Mouse (Mus musculus) cerebellum, adult (tissue): ENCODE data around the gene Clec2g.
"Not testable (repeated sequence)": the region's sequence is repeated elsewhere in the genome, so short reads cannot be mapped to it uniquely, and the experiment has no call there.

Experiments
- ATAC-seq: cut with Nextera tagmentation; 2 replicates; pipeline ENCODE4 v1.9.2; 2017; ENCODE audit warnings: mild to moderate bottlenecking, moderate library complexity, mixed read lengths; ENCODE audit not compliant: insufficient number of reproducible peaks, low FRiP score, low TSS enrichment

Clec2g gene

GRCm38 (mm10) chr6:128970508-128971393 is 36.6 kb downstream of the Clec2g start:
- not testable (repeated sequence) for ATAC-seq

- ATAC-seq = no peak
Observed at GRCm38 (mm10) chr6:128971394-128972039, 37.3 kb downstream of the Clec2g start.

GRCm38 (mm10) chr6:128972156-128972555 is 38.0 kb downstream of the Clec2g start:
- no peak for ATAC-seq

GRCm38 (mm10) chr6:128972687-128973438 is 38.7 kb downstream of the Clec2g start:
- ATAC-seq = no peak

GRCm38 (mm10) chr6:128973439-128973697 is 39.2 kb downstream of the Clec2g start:
- no peak for ATAC-seq

GRCm38 (mm10) chr6:128974850-128975249 is 40.7 kb downstream of the Clec2g start:
- not testable (repeated sequence) for ATAC-seq

- no peak for ATAC-seq
Observed at GRCm38 (mm10) chr6:128976194-128976593, 42.0 kb downstream of the Clec2g start.

GRCm38 (mm10) chr6:128981951-128982541 is 47.9 kb downstream of the Clec2g start:
- not testable (repeated sequence) for ATAC-seq

GRCm38 (mm10) chr6:128992337-128992736 is 58.2 kb downstream of the Clec2g start:
- ATAC-seq = no peak

- ATAC-seq = no peak
Observed at GRCm38 (mm10) chr6:128992753-128993152, 58.6 kb downstream of the Clec2g start.

GRCm38 (mm10) chr6:128993221-128993620 is 59.0 kb downstream of the Clec2g start:
- ATAC-seq = no peak

GRCm38 (mm10) chr6:128994336-128994735 is 60.2 kb downstream of the Clec2g start:
- ATAC-seq = no peak

GRCm38 (mm10) chr6:128994742-128995141 is 60.6 kb downstream of the Clec2g start:
- ATAC-seq = no peak

GRCm38 (mm10) chr6:128995250-128996053 is 61.3 kb downstream of the Clec2g start:
- no peak for ATAC-seq

- ATAC-seq = no peak
Observed at GRCm38 (mm10) chr6:128996054-128996767, 62.0 kb downstream of the Clec2g start.

GRCm38 (mm10) chr6:128996768-128997442 is 62.7 kb downstream of the Clec2g start:
- no peak for ATAC-seq

- no peak for ATAC-seq
Observed at GRCm38 (mm10) chr6:129001392-129001791, 67.2 kb downstream of the Clec2g start.

GRCm38 (mm10) chr6:129008552-129008951 is 74.4 kb downstream of the Clec2g start:
- no peak for ATAC-seq
